Mouse (Mus musculus): ENCODE results near the gene Sncg. TPM values are rescaled to one million over a fixed set of nuclear protein-coding genes. Genes with fewer than 3 reads are reported as not detected.

Gene Sncg
- polyA plus RNA-seq, 1 experiment from 2014 or later: 55.8 TPM

DNA sequence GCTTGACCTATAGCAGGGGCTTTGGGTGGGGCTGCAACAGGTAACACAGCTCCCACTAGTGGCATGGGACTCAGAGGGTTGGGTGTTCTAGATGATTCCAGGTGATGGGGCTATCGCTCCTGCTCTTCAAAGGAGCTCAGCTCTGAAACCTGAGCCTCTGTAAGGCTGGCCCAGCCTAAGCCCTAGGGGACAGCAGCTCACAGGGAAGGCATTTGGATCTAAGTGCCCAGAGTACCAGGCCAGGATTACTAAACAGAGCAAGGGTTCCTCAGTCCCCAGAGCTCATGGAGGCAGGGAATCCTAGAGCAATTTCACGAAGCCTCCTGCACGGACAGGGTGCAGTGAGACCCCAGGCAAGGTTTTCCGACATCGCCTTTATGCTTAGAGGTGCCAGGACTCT lies 1.4 kb upstream of the Sncg start:
- Histone ChIP-seq H3K4me3 (replicated peaks; ENCODE audit: low read depth, low read length) (no peak overlapping the region), H3K36me3 (ENCODE audit: control insufficient read depth, insufficient read depth, low read length) (no peaks in the 10 kb centered on the region), H3K4me2 (ENCODE audit: low read length) (no peak overlapping the region), H3K27ac (replicated peaks; ENCODE audit: low read depth, low read length) (no peak overlapping the region), H3K9ac (replicated peaks; ENCODE audit: low read length) (no peak overlapping the region), H3K9me3 (ENCODE audit: control insufficient read depth, low read length) (no peaks in the 10 kb centered on the region), H3K4me1 (ENCODE audit: control insufficient read depth, insufficient read depth, low read length) (0 out of 2 replicates have a peak, but pooled peaks cover 10% of the 10 kb centered on the region), H3K27me3 (ENCODE audit: control insufficient read depth, insufficient read depth, low read length) (no peaks in the 10 kb centered on the region)
- DNase-seq: no peak
- no peak for ATAC-seq (ENCODE audit: low FRiP score, low TSS enrichment)
- 82% methylated on average over 5 of the region's 5 CpGs for WGBS

DNA sequence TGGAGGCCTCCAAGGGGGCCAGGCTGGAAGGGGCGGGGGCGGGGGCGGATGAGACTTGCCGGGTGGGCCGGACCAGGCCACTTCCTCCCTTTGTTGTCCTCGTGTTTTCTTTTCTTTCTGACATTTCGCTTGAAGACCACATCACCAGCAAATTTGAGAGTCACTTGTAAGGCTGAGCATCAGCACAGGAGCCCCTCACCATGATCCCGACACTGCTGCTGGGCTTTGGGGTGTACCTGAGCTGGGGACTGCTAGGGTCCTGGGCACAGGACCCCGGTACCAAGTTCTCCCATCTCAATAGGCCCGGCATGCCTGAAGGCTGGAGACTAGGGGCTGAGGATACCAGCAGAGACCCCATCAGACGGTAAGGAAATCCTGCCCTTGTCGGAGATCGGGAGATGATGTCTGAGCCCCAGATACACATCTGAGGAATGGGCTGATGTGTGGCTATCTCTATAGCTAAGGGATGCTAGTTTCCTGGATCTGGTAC lies 871 bp upstream of the Sncg start, which contains the start of gene Mmrn2:
Mmrn2 (plus strand) TSS at position 51 of the 490 bp plus-strand sequence.
- no peak for ATAC-seq (ENCODE audit: low FRiP score, low TSS enrichment)
- 84% methylated on average over 13 of the region's 13 CpGs for WGBS
- 0 out of 2 replicates have a peak, but pooled peaks cover 10% of the 10 kb centered on the region for H3K4me1 ChIP-seq (ENCODE audit: control insufficient read depth, insufficient read depth, low read length)
- no peak for DNase-seq
- 0 out of 2 replicates have a peak within 1 kb of the TSS, but pooled peaks have one; percentile 2 for H3K9ac ChIP-seq (replicated peaks; ENCODE audit: low read length)
- no peaks in the 10 kb centered on the region for H3K36me3 ChIP-seq (ENCODE audit: control insufficient read depth, insufficient read depth, low read length)
- H3K4me3 ChIP-seq (replicated peaks; ENCODE audit: low read depth, low read length): no peak within 1 kb of the TSS
- H3K4me2 ChIP-seq (ENCODE audit: low read length): no peak within 1 kb of the TSS
- 0 out of 2 replicates have a peak within 1 kb of the TSS, but pooled peaks have one; percentile 2 for H3K27ac ChIP-seq (replicated peaks; ENCODE audit: low read depth, low read length)
- H3K27me3 ChIP-seq (ENCODE audit: control insufficient read depth, insufficient read depth, low read length): no peaks in the 10 kb centered on the region
- H3K9me3 ChIP-seq (ENCODE audit: control insufficient read depth, low read length): no peaks in the 10 kb centered on the region

DNA sequence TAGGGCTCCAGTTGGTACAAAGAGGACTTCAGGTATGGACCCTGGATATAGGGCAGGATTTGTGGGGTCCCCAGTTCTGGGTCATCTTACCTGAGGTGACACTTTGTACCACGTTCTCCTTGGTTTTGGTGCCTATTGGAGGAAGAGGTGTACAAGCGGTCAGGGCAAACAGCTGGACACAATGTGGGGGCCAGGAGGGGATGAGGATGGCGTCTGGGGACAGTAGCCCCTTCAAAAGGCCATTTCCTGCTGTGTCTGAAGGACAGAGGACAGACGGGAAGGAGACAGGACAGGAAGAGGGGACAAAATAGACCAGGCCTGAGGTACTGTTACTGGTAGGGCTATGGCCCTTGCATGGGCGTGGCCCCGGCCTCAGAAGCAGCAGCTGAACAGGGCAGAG lies 1.0 kb downstream of the Sncg start:
- H3K9me3 ChIP-seq (ENCODE audit: control insufficient read depth, low read length): no peaks in the 10 kb centered on the region
- no peak overlapping the region; the same call in 1 of the 2 replicates for H3K4me2 ChIP-seq (ENCODE audit: low read length)
- no peak overlapping the region for H3K27ac ChIP-seq (replicated peaks; ENCODE audit: low read depth, low read length)
- no peaks in the 10 kb centered on the region for H3K27me3 ChIP-seq (ENCODE audit: control insufficient read depth, insufficient read depth, low read length)
- H3K9ac ChIP-seq (replicated peaks; ENCODE audit: low read length): no peak overlapping the region
- 83% methylated on average over 6 of the region's 6 CpGs for WGBS
- no peaks in the 10 kb centered on the region for H3K36me3 ChIP-seq (ENCODE audit: control insufficient read depth, insufficient read depth, low read length)
- H3K4me3 ChIP-seq (replicated peaks; ENCODE audit: low read depth, low read length): no peak overlapping the region
- no peak for ATAC-seq (ENCODE audit: low FRiP score, low TSS enrichment)
- no peak for DNase-seq
- 0 out of 2 replicates have a peak, but pooled peaks cover 6% of the 10 kb centered on the region for H3K4me1 ChIP-seq (ENCODE audit: control insufficient read depth, insufficient read depth, low read length)

DNA sequence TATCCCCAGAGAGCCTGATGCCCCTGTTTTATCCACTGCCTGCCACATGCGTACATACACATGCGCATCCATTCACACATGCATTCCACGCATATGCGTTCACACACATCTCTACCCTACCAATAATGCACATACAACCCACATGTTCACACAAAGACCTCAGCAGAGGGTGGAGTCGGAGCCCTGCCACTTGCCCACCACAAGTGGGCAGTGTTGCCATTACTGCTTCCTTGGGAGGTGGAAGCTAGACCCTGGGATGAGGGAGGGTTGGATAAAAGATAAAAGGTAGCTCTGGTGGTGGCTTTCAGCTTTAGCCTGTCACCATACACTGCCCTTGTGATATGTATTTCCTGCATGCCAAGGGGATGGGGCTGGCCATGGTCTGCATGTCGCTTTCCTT lies 1.9 kb downstream of the Sncg start:
- H3K9ac ChIP-seq (replicated peaks; ENCODE audit: low read length): no peak overlapping the region
- H3K27ac ChIP-seq (replicated peaks; ENCODE audit: low read depth, low read length): no peak overlapping the region
- 79% methylated on average over 6 of the region's 6 CpGs for WGBS
- DNase-seq (peak; percentile 51), ATAC-seq (ENCODE audit: low FRiP score, low TSS enrichment) (no peak)
- no peaks in the 10 kb centered on the region for H3K27me3 ChIP-seq (ENCODE audit: control insufficient read depth, insufficient read depth, low read length)
- H3K9me3 ChIP-seq (ENCODE audit: control insufficient read depth, low read length): no peaks in the 10 kb centered on the region
- no peak overlapping the region for H3K4me2 ChIP-seq (ENCODE audit: low read length)
- H3K36me3 ChIP-seq (ENCODE audit: control insufficient read depth, insufficient read depth, low read length): no peaks in the 10 kb centered on the region
- 0 out of 2 replicates have a peak, but pooled peaks cover 2% of the 10 kb centered on the region for H3K4me1 ChIP-seq (ENCODE audit: control insufficient read depth, insufficient read depth, low read length)
- H3K4me3 ChIP-seq (replicated peaks; ENCODE audit: low read depth, low read length): no peak overlapping the region

DNA sequence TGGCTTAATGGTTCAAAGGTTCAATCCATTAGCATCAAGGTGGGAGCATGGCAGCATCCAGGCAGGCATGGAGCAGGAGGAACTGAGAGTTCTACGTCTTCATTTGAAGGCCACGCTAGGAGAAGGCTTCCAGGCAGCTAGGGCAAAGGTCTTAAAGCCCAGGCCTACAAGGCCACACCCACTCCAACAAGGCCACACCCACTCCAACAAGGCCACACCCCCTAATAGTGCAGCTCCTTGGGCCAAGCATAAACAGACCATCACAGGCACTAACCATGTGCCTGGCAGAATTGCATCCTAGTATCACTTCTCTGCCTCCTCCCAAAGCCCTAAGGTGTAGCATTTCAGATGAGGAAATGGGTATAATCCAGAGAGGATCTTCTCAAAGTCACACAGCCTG lies 2.8 kb downstream of the Sncg start:
- no peaks in the 10 kb centered on the region for H3K27me3 ChIP-seq (ENCODE audit: control insufficient read depth, insufficient read depth, low read length)
- ATAC-seq (ENCODE audit: low FRiP score, low TSS enrichment) (no peak), DNase-seq (no peak)
- no peak overlapping the region for H3K4me3 ChIP-seq (replicated peaks; ENCODE audit: low read depth, low read length)
- no peaks in the 10 kb centered on the region for H3K9me3 ChIP-seq (ENCODE audit: control insufficient read depth, low read length)
- no peak overlapping the region for H3K27ac ChIP-seq (replicated peaks; ENCODE audit: low read depth, low read length)
- no peaks in the 10 kb centered on the region for H3K36me3 ChIP-seq (ENCODE audit: control insufficient read depth, insufficient read depth, low read length)
- 0 out of 2 replicates have a peak, but pooled peaks cover 2% of the 10 kb centered on the region for H3K4me1 ChIP-seq (ENCODE audit: control insufficient read depth, insufficient read depth, low read length)
- 68% methylated on average over 2 of the region's 2 CpGs for WGBS
- no peak overlapping the region for H3K4me2 ChIP-seq (ENCODE audit: low read length)
- H3K9ac ChIP-seq (replicated peaks; ENCODE audit: low read length): no peak overlapping the region

DNA sequence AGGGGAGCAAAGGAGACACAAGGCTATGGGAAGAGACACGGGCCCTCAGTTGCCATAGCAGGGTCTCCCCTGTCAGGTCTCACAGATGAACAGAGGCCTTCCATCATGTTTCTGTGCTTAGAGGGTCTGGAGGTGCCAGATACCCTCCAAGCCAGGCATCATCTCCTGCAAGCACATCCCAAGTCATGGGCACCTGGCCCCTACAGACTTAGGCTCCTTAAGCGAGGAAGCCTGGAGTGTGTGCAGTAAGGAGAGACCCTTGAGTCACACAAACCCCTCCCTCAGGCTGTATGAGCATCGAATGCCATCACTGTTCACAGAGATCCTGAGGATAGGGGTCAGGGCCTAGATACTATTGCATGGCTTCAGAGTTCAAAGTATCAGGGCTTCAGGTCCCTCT lies 3.7 kb downstream of the Sncg start:
- H3K9ac ChIP-seq (replicated peaks; ENCODE audit: low read length): no peak overlapping the region
- DNase-seq (no peak), ATAC-seq (ENCODE audit: low FRiP score, low TSS enrichment) (no peak)
- H3K9me3 ChIP-seq (ENCODE audit: control insufficient read depth, low read length): no peaks in the 10 kb centered on the region
- 0 out of 2 replicates have a peak, but pooled peaks cover 2% of the 10 kb centered on the region for H3K4me1 ChIP-seq (ENCODE audit: control insufficient read depth, insufficient read depth, low read length)
- H3K4me2 ChIP-seq (ENCODE audit: low read length): no peak overlapping the region
- H3K4me3 ChIP-seq (replicated peaks; ENCODE audit: low read depth, low read length): no peak overlapping the region
- H3K27me3 ChIP-seq (ENCODE audit: control insufficient read depth, insufficient read depth, low read length): no peaks in the 10 kb centered on the region
- no peak overlapping the region for H3K27ac ChIP-seq (replicated peaks; ENCODE audit: low read depth, low read length)
- H3K36me3 ChIP-seq (ENCODE audit: control insufficient read depth, insufficient read depth, low read length): no peaks in the 10 kb centered on the region
- 97% methylated on average over 3 of the region's 3 CpGs for WGBS

DNA sequence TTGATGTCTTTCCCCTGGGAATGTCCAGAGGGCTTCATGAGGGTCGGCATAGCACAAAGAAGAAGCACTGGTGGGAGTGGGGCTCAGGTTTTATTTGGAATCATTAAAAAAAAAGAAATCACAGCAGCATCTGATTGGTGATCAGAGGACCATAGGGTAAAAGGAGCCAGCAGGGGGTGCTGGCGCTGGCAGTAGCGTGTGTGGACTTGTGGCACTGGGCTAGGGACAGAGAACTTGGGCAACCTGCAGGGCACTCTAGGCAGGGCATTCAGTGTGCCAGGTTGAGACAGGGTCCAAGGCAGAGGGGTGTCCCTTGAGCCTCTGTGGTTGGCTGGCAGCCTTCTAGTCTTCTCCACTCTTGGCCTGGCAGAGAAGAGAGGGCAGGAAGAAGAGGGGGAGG lies 4.4 kb downstream of the Sncg start:
- Histone ChIP-seq H3K36me3 (ENCODE audit: control insufficient read depth, insufficient read depth, low read length) (no peaks in the 10 kb centered on the region), H3K9ac (replicated peaks; ENCODE audit: low read length) (no peak overlapping the region), H3K27ac (replicated peaks; ENCODE audit: low read depth, low read length) (no peak overlapping the region), H3K27me3 (ENCODE audit: control insufficient read depth, insufficient read depth, low read length) (no peaks in the 10 kb centered on the region), H3K9me3 (ENCODE audit: control insufficient read depth, low read length) (no peaks in the 10 kb centered on the region), H3K4me2 (ENCODE audit: low read length) (no peak overlapping the region), H3K4me1 (ENCODE audit: control insufficient read depth, insufficient read depth, low read length) (0 out of 2 replicates have a peak, but pooled peaks cover 2% of the 10 kb centered on the region), H3K4me3 (replicated peaks; ENCODE audit: low read depth, low read length) (no peak overlapping the region)
- no peak for DNase-seq
- ATAC-seq (ENCODE audit: low FRiP score, low TSS enrichment): no peak
- WGBS: 55% methylated on average over 3 of the region's 3 CpGs

DNA sequence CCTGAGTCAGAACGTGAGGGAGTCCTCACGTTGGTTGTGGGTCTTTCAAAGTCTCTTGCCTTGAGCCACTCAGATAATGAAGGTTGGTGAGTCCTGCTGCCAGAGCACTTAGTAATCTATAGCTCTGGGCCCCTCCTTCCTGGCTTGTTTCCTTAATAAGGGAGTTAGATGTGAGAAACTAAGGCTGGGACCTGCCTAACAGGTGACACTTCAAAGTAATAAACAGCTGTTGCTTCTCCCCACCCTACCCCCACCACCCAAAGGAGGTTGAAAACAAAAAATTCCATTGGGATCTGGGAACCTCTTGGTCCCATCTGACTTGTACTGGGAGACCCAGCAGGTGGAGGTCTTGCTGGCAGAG lies 9.5 kb downstream of the Sncg start:
- H3K9me3 ChIP-seq (ENCODE audit: control insufficient read depth, low read length): no peaks in the 10 kb centered on the region
- no peak overlapping the region for H3K4me2 ChIP-seq (ENCODE audit: low read length)
- H3K4me1 ChIP-seq (ENCODE audit: control insufficient read depth, insufficient read depth, low read length): peaks cover 7% of the 10 kb centered on the region
- no peak overlapping the region for H3K9ac ChIP-seq (replicated peaks; ENCODE audit: low read length)
- 0 out of 2 replicates have a peak, but pooled peaks cover 4% of the 10 kb centered on the region for H3K27me3 ChIP-seq (ENCODE audit: control insufficient read depth, insufficient read depth, low read length)
- no peak overlapping the region for H3K4me3 ChIP-seq (replicated peaks; ENCODE audit: low read depth, low read length)
- H3K27ac ChIP-seq (replicated peaks; ENCODE audit: low read depth, low read length): no peak overlapping the region
- H3K36me3 ChIP-seq (ENCODE audit: control insufficient read depth, insufficient read depth, low read length): no peaks in the 10 kb centered on the region
- WGBS: 88% methylated on average over 2 of the region's 2 CpGs
- DNase-seq (no peak), ATAC-seq (ENCODE audit: low FRiP score, low TSS enrichment) (no peak)
